Mouse (Mus musculus): Measurements from ENCODE around the gene Pou4f2.
A peak's percentile ranks its signal among the peaks of the same experiment; 100 is the strongest.

Gene Pou4f2

DNA sequence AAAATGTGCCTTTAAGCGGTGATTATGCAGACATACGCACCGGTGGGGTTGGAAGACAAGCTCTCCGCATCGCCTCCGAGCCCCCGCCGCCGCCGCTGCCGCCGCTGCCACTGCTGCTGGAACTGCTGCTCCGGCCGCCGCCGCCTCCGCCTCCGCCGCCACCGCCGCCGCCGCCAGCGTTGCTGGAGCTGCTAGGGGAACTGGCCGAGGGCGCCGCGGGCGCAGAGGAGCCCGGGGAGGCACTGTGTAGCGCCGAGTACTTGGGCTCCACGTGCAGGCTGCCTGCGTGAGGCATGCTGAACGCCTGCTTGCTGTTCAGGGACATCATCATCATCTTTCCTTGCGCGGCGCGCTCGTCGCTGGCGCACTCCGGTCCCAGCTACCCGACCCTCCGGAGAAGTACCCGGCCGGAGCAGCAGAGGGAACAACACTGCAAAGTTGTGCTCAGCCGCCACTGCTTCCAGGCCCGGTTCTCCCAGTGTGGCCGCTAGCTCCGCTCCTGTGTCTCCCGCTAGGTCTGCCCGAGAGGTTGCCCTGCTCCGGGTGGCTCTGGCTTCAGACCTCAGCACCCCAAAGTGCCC, at the start of gene Pou4f2:
Gene Pou4f2, minus strand, starts transcription at position 575 of the 581 bp plus-strand sequence.
- peak; percentile 20 for DNase-seq (ENCODE audit: low read depth, low spot score)

DNA sequence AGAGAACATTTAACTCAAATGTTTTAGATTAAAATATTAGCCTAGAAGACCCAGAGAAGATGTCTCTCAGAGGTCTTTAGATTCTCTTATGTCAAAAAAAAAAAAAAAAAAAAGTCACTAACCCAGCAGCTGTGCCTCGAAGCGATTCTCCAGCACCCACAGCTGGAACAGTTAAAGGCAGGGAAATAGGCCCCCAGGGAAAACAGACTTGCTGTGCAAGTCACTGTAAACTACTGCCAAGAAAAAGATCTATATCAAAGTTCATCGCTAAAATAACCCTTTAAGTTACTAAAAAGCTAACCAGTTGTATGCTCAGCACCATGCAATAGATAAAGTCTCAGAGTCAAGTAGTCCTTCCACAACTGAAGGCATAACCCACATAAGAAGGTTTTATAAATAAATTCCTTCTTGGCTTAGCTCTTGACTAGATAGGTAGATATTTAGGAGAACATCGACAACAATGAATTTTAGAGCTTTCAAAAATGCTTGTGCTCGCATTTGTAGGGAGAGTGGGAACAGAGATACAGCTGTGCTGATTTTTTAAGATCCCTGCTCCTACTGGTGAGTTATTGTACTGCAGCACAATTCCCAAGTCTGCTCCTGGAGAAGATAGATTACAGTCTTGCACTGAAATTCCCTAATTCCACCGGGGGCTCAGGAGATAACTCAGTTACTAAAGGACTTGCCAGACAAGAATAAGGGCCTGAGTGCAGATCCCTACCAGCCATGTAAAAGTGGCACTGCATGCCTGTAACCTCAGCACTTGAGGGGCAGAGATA, 40.8 kb upstream of the Pou4f2 start:
- peak; percentile 29 for DNase-seq (ENCODE audit: low read depth, low spot score)

DNA sequence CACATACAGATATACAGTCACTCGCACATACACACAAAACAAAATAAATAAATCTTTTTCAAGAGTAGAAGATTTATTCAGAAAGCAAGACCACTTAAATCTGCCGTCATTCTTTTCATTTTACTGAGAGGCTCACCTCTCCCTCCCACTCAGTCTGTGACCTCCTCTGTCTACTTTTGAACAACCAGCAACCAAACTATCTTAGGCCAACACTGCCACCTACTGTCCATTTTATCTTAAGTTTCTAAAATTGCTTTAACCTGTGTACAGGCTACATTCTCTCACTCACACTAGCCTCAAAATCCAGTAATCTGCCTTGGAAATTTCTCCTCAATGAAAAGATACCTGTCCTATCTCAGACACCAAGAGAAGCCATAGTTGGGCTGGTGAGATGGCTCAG, 31.4 kb upstream of the Pou4f2 start:
- no peak for DNase-seq (ENCODE audit: low read depth, low spot score)

DNA sequence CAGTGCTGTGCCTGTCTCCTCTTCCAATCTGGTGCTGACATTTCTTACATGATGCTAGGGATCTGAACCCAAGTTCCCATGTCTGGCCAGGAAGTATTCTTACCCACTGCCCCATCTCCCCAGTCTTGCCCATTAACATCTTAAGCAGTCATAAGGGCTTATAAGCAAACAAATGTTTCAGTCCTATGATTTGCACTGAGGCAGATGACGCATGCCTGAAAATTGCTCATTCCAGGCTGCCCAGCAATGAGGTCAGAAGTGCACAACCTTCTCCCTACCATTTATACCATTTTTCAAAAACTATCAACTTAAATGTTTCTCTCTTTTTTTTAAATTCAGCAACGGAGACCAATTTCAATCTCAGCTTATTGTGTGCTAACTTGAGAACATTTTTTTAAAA, 27.5 kb upstream of the Pou4f2 start:
- DNase-seq (ENCODE audit: low read depth, low spot score): no peak

DNA sequence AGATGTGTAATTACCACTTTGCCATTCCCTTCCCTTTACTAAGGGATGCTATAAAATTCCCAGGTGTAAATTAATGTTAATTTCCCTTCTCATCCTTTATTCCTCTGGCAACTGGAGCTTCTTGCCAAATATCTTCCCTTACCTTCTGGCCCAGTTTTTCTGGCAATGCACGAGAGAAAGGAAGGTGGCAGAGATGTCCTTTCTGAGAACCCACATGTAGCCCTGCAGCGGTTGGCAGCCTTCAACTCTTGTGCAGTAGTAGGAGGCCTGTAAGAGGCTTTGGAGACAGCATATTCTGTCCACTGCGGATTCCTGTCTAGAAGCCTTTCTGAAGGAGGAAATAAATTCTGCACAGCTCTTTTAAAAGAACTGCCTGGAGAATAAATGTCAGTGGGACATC, 20.0 kb upstream of the Pou4f2 start:
- no peak for DNase-seq (ENCODE audit: low read depth, low spot score)

DNA sequence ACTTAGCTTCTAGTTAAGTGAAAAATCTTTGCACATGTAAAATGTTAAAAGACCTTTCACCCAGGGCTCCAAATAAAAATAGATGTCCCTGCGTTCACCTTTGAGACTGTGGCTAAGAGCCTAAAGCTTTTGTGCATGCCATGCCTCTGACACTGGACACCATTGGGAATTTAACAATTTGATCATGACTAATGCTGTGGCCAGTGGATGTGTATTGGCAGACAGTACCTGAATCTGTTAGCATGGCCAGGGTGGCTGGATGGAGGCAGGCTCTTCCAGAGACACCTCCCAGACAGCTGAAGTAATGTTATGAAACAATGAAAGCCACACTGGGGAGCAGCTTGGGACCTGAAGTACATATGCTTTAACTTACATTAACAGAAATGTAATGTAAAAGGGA, 6.3 kb upstream of the Pou4f2 start:
- no peak for DNase-seq (ENCODE audit: low read depth, low spot score)

- DNase-seq (ENCODE audit: low read depth, low spot score): no peak
Measured at GRCm38 (mm10) chr8:78438121-78438520, 1.7 kb upstream of the Pou4f2 start.

- DNase-seq (ENCODE audit: low read depth, low spot score): peak; percentile 13
Measured at GRCm38 (mm10) chr8:78437140-78438045, 948 bp upstream of the Pou4f2 start.

DNA sequence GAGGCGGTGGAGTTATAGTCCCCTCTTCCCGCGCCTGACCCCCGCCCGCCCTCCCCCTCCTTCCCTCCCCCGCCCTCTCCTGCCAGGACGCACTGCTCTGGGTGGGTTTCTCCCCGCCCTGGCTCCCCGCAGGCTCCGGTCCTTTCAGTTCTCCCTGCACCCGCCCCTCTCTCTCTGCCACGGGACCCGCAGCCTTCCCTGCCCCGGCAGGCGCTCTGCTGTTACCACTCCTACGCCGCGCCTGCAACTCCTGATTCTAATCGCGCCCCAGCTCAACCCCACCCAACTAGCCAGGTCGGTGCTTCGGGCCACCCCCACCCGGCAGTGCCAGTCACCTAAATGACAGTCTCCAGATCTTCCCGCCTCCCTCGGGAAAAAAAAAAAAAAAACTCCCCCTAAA, 216 bp upstream of the Pou4f2 start:
- DNase-seq (ENCODE audit: low read depth, low spot score): no peak

DNA sequence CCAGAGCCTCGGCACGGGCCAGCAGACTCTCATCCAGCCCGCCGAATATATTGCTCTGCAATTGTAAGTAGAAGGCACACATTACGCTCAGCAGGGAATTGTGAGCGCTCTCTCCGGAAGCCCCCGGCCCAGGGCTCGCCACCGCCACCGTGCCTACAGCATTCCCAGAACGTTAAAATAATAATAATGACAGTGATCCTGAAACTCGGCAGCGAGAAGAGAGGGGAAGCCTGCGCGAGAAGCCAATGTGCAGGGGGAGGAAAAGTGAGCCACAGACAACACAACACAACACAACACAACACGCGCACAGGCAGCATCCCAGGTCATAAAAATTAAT, 853 bp downstream of the Pou4f2 start:
- no peak for DNase-seq (ENCODE audit: low read depth, low spot score)

DNA sequence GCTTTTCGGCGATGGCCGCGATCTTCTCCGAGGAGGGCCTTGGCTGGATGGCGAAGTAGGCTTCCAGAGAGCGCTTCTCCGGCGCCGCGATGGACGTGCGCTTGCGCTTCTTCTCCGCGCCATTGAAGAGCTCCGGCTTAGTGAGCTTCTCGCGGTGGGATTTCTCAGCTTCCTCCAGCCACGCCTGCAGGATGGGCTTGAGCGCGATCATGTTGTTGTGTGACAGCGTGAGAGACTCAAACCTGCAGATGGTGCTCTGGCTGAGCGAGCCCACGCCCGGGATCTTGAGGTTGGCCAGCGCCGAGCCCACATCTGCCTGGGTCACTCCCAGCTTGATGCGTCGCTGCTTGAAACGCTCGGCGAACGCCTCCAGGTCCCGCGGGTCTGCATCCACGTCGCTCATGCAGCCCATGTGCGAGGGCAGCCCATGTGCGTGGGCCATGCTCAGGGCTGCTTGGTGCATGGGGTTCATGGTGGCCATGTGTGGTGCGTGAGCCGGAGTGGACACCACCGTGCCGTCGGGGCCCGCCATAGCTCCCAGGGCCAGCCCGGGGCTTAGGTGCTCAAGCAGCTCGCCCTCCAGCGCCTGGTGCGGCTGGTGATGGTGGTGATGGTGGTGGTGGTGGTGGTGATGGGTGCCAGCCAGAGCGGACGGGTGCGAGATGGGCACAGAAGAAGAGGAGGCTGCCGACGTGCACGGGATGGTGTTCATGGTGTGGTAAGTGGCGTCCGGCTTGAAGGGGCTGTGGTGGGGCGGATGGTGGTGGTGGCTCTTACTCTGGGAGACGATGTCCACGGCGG, 1.4 kb downstream of the Pou4f2 start:
- peak; percentile 15 for DNase-seq (ENCODE audit: low read depth, low spot score)

DNA sequence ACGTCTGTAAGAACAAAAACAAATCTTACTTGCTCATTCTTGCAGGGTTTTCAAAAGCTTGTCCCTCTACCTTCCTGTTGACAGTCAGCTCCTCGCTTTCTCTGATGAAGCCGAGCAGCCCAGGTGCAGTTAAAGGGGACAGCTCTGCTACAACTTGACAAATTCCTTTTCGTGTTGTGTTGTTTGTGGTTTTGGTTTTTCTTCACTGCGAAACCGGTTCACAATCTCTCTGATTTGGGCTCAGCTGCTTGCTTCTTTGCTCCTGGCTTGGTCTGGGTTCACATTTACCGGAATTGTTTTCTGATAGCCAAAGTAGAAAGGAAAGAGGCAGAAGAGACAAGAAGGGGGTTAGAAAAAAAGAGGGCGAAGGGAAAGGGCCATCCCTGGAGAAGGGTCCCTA, 2.1 kb downstream of the Pou4f2 start:
- no peak for DNase-seq (ENCODE audit: low read depth, low spot score)

DNA sequence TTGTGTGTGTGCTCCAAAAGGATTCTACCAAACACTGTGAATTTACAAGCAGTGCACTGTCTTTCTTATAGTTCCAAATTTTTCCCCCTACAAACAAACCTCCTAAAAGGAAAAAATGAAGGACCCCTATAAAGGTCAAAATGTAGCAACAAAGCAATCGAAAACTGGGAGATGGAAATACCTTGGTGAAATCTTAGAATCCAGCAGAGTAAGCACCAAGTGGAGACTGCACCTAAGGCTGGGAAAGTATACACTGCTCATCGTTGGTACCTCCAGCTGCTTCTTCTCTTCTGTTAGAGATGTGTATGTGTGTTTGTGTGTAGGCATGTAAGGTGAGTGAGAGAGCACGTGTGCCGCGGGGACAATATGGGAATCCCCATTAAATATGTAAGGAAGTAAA, 3.1 kb downstream of the Pou4f2 start:
- DNase-seq (ENCODE audit: low read depth, low spot score): no peak

DNA sequence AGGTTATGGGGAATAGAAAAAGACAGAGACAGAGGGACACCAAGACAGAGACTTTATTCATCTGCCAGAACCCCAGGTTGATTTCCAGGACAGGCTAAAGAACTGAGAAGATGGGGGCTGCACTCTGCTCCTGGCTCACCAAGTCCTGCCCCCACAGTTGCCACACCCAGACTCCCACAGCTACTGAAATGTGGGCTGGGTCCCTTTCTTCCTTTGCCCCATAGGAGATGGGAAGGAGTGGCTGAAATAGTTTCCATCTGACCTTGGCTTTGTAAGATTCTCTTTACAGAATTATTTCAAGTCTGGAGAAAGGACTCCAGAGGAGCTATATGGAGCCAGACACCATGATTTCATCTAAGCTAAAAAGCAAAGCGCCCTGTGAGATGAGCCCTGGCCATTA, 4.0 kb downstream of the Pou4f2 start:
- no peak for DNase-seq (ENCODE audit: low read depth, low spot score)

GRCm38 (mm10) chr8:78431356-78431755, 5.1 kb downstream of the Pou4f2 start:
- DNase-seq (ENCODE audit: low read depth, low spot score): no peak

- no peak for DNase-seq (ENCODE audit: low read depth, low spot score)
Measured at GRCm38 (mm10) chr8:78428148-78428547, 8.3 kb downstream of the Pou4f2 start.

GRCm38 (mm10) chr8:78427769-78428130, 8.7 kb downstream of the Pou4f2 start:
- no peak for DNase-seq (ENCODE audit: low read depth, low spot score)

- DNase-seq (ENCODE audit: low read depth, low spot score): no peak
Measured at GRCm38 (mm10) chr8:78426875-78427768, 9.3 kb downstream of the Pou4f2 start.

- no peak for DNase-seq (ENCODE audit: low read depth, low spot score)
Measured at GRCm38 (mm10) chr8:78426455-78426854, 10.0 kb downstream of the Pou4f2 start.

DNA sequence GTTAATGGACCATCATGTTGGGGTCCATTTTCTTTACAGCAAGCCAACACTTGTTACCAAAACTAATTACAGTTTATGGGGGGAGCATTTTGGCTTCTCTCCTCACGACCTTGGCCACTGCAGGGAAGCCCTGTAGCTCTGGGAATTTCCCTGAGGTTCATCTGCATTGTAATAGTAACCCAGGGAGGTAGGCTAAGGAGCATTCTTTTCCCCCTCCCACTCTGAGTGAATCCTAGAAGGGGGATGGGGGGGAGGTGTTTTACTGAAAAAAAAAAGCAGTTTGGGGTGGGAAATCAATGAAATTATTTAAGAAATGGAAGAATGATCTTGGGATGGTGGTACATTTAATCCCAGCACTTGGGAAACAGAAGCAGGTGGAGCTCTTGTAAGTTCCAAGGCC, 12.5 kb downstream of the Pou4f2 start:
- DNase-seq (ENCODE audit: low read depth, low spot score): no peak

DNA sequence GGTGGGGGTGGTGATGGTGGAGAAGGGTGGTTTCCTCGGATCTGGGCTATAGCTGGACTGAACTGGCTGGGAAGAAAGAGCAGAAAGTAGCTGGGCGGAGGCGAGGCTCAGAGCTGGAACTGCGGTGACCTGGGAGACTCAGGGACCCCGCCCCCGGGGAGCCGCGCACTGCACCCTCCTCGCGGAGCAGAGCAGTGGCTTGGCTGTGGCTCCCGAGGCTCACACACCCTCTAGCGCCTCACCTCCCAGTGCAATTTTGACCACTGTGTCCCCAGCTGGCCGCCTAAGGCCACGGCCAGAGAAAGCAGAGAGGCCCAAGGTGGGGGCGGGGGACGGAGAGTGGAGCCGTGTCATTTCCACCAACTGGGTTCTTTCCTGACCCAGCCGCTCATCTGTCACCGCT, 16.3 kb downstream of the Pou4f2 start:
- no peak for DNase-seq (ENCODE audit: low read depth, low spot score)

Data from brain, adult 2 months (tissue).